13 mouse cellular contexts compared by ENCODE assay signal in genomic region chr3:142125556-142125955, GRCm38 (mm10). TPM values are rescaled to one million over a fixed set of nuclear protein-coding genes. Genes with fewer than 3 reads are reported as not detected.
DNase-seq lines count a peak whose midpoint lies in the region; ATAC-seq and TF ChIP-seq lines count a peak whose summit lies in the region.
"Had no signal": no experiment of that assay in that cellular context is flagged by ENCODE, and none has a peak within 500 bp of the region (broad histone marks: within the 10 kb centered on the region; RNA-seq: fewer than 3 reads in every experiment).

No protein-coding gene starts in this region.

- no peak for TF ChIP-seq CTCF in testis, adult 2 months (IDR thresholded peaks at IDR 0.05; ENCODE audit: control insufficient read depth, insufficient read depth, insufficient replicate concordance, low read depth, low read length)

- no peaks in the 10 kb centered on the region for H3K4me1 ChIP-seq in testis, adult 2 months (ENCODE audit: control insufficient read depth, insufficient read depth, low read length)
- H3K4me1 ChIP-seq in lung, embryonic 16.5 days (replicated peaks; ENCODE audit: control insufficient read depth, insufficient read depth, low read length): peaks cover 2% of the 10 kb centered on the region; the same call in 1 of the 2 replicates
- no peaks in the 10 kb centered on the region for H3K4me1 ChIP-seq in forebrain, embryonic 11.5 days (replicated peaks; ENCODE audit: control insufficient read depth, insufficient read depth, low read length)

- no peaks in the 10 kb centered on the region for H3K27me3 ChIP-seq in testis, adult 2 months (ENCODE audit: control insufficient read depth, insufficient read depth, low read length)
- H3K27me3 ChIP-seq in lung, embryonic 16.5 days (ENCODE audit: control insufficient read depth, insufficient read depth, low read depth, low read length): no peaks in the 10 kb centered on the region
- no peaks in the 10 kb centered on the region for H3K27me3 ChIP-seq in forebrain, embryonic 11.5 days (ENCODE audit: control insufficient read depth, insufficient read depth, low read length)

- H3K9me3 ChIP-seq in lung, embryonic 16.5 days (ENCODE audit: control insufficient read depth, low read length): no peaks in the 10 kb centered on the region
- H3K9me3 ChIP-seq in forebrain, embryonic 11.5 days (ENCODE audit: control insufficient read depth, low read length): no peaks in the 10 kb centered on the region

- 35% methylated on average over 2 of the region's 2 CpGs for whole genome bisulfite sequencing in lung, embryonic 16.5 days
- 67% methylated on average over 2 of the region's 2 CpGs for WGBS in forebrain, embryonic 11.5 days

- TF ChIP-seq POLR2A in testis, adult 2 months (IDR thresholded peaks at IDR 0.05; ENCODE audit: control insufficient read depth, low read depth, low read length): no peak

- ATAC-seq in lung, embryonic 16.5 days (ENCODE audit: low read depth): peak; percentile 91
- ATAC-seq in forebrain, embryonic 11.5 days (replicated peaks; ENCODE audit: low FRiP score): no peak
- ATAC-seq: inflammation-experienced regulatory T-cells, adult 6 months had no signal

- H3K4me3 ChIP-seq in testis, adult 2 months (ENCODE audit: control insufficient read depth, low read depth, low read length): no peak overlapping the region
- no peak overlapping the region for H3K4me3 ChIP-seq in lung, embryonic 16.5 days (ENCODE audit: low read length)
- H3K4me3 ChIP-seq in forebrain, embryonic 11.5 days (ENCODE audit: low read depth, low read length): no peak overlapping the region
- H3K4me3 ChIP-seq: layer of hippocampus, adult 2 months had no signal

- no peaks in the 10 kb centered on the region for H3K36me3 ChIP-seq in testis, adult 2 months (ENCODE audit: control insufficient read depth, insufficient read depth, low read length)
- no peaks in the 10 kb centered on the region for H3K36me3 ChIP-seq in lung, embryonic 16.5 days (ENCODE audit: control insufficient read depth, insufficient read depth, low read length)
- no peaks in the 10 kb centered on the region for H3K36me3 ChIP-seq in forebrain, embryonic 11.5 days (ENCODE audit: control insufficient read depth, insufficient read depth, low read length)

- peak; percentile 58 for DNase-seq in gastrocnemius, adult 18-20 months (ENCODE audit: low spot score)
- DNase-seq in gastrocnemius, postnatal 4 days (ENCODE audit: low spot score in 2 of 2): no peak
- no peak for DNase-seq in testis, postnatal 14 days (ENCODE audit: low spot score)
- no peak for DNase-seq in thymus, postnatal 25 days
- DNase-seq in forebrain, embryonic 11.5 days (ENCODE audit: low spot score): no peak
- no peak for DNase-seq in frontal cortex, postnatal 25 days (ENCODE audit: low spot score in 2 of 2)
- DNase-seq: cerebellum, postnatal 25 days; left cerebral cortex, postnatal 4 days had no signal

- no peak overlapping the region for H3K4me2 ChIP-seq in lung, embryonic 16.5 days (ENCODE audit: low read depth, low read length)
- H3K4me2 ChIP-seq in forebrain, embryonic 11.5 days (ENCODE audit: low read depth, low read length, severe bottlenecking): no peak overlapping the region

- H3K27ac ChIP-seq in testis, adult 2 months (ENCODE audit: control insufficient read depth, insufficient read depth, low read depth, low read length): 0 out of 2 replicates have a peak overlapping the region, but pooled peaks have one; percentile 17
- no peak overlapping the region for H3K27ac ChIP-seq in lung, embryonic 16.5 days (ENCODE audit: low read length)
- H3K27ac ChIP-seq in forebrain, embryonic 11.5 days (ENCODE audit: low read depth, low read length): no peak overlapping the region
- H3K27ac ChIP-seq: layer of hippocampus, adult 2 months had no signal

- no peak overlapping the region for H3K9ac ChIP-seq in lung, embryonic 16.5 days (ENCODE audit: low read length)
- no peak overlapping the region for H3K9ac ChIP-seq in forebrain, embryonic 11.5 days (ENCODE audit: low read length)

RNA-seq across cellular contexts. Expression of gene Bmpr1b, which starts 43.7 kb away (rescaled TPM):
- 1 to 10 TPM; 4.8 to 7.8 TPM for total RNA-seq in gastrocnemius, adult 18-20 months (2021)
- total RNA-seq in gastrocnemius, postnatal 4 days (2021): 10 to 100 TPM; 12.5 to 13.6 TPM
- 0.10 and 0.51 TPM in 2 replicates for polyA plus RNA-seq in testis, adult 2 months (2012; rRNA removed)
- 3.7 and 4.0 TPM in 2 replicates for polyA plus RNA-seq in lung, embryonic 16.5 days (2015; fragmentation: Nextera tagmentation; extraction: Ambion mirVana)
- 10.3 and 10.7 TPM in 2 replicates for polyA plus RNA-seq in forebrain, embryonic 11.5 days (2014; fragmentation: Nextera tagmentation; extraction: Ambion mirVana)
- total RNA-seq: MEL had no signal
- polyA plus RNA-seq: inflammation-experienced regulatory T-cells, adult 6 months had no signal
